Mouse (Mus musculus): ENCODE data around the gene Olfr1186. TPM values are rescaled to one million over a fixed set of nuclear protein-coding genes. Genes with fewer than 3 reads are reported as not detected.
"Not testable (repeated sequence)": the region's sequence is repeated elsewhere in the genome, so short reads cannot be mapped to it uniquely, and the experiment has no call there.

The Olfr1186 gene
- total RNA-seq (2021), result not detected
- long read RNA-seq, experiment 1, result 0 reads
- long read RNA-seq, experiment 2, result 0 reads

DNA sequence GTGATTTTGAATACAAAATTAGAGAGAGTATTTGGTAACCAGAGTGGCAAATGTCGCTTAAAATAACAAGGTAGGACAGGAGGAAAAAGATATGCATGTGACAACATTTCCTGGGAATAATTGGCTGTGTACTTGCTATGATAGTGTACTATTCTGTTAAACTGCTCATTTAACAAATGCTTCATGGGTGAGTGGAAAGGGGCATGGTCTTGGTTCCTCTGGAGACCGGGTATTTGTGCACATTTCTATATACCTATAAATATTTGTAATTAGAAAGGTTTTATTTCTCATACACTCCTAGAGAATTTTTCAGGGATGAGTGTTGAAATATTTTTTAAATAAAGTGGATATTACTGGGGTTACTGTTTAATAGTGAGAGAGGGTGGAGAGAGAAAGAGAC is at the start of gene Olfr1186:
Gene Olfr1186, plus strand, starts transcription at position 301 of the 400 bp plus-strand sequence.
- no peak for DNase-seq

- DNase-seq, result no peak
These were observed 35.1 kb upstream of the Olfr1186 start, which contains the start of gene Olfr1184 for GRCm38 (mm10) chr2:88483298-88483697. TSS of gene Olfr1184 (plus strand) at chr2:88483598.

- no peak for DNase-seq
These were observed 25.3 kb upstream of the Olfr1186 start, which contains the start of gene Olfr1185-ps1 for GRCm38 (mm10) chr2:88493020-88493419. TSS of gene Olfr1185-ps1 (plus strand) at chr2:88493320.

DNA sequence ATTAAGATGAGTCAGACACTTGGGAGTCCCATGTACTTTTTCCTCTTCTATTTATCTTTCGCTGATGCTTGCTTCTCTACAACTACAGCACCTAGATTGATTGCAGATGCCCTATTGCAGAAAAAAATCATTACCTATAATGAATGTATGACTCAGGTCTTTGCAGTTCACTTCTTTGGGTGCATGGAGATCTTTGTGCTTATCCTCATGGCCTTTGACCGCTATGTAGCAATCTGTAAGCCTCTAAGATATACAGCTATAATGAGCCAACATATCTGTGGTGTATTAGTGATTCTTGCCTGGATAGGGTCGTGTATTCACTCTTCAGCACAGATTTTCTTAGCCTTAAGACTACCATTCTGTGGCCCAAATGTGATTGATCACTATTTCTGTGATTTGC is 7.4 kb downstream of the Olfr1186 start:
- DNase-seq, result no peak

GRCm38 (mm10) chr2:88556635-88557034 is 38.3 kb downstream of the Olfr1186 start, which contains the start of gene Olfr1188:
TSS of gene Olfr1188 (plus strand) at chr2:88556935.
- DNase-seq, result no peak

DNA sequence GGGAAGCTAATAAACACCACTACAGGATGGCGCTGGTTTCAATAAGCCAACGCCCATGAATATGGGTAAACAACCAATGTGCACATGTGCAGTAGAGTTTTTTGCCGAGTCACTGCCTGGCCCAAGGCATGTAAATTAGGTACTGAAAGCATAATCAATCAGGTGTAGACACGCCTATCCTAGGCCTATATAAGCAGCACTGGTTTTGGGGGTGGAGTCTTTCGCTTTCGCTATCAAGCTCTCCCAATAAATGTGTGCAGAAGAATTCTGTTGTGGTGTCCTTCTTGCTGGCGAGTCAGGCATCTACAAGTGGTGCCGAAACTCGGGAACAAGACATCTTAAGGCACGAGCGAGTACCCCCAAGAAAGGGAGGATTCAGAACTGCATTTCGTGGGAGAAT is 54.3 kb downstream of the Olfr1186 start:
- DNase-seq, result not testable (repeated sequence)

Other genes starting within 250 kb of the Olfr1186 start
- not detected for gene Olfr1173, start 238.7 kb upstream of the Olfr1186 start, total RNA-seq (2021)
- not detected for gene Olfr1174-ps, start 203.4 kb upstream of the Olfr1186 start, total RNA-seq (2021)
- gene Olfr1175-ps, start 191.3 kb upstream of the Olfr1186 start, total RNA-seq (2021), result not detected
- gene Olfr1176, start 181.8 kb upstream of the Olfr1186 start, total RNA-seq (2021), result not detected
- gene Olfr1177-ps, start 172.1 kb upstream of the Olfr1186 start, total RNA-seq (2021), result not detected
- not detected for gene Olfr1178, start 131.5 kb upstream of the Olfr1186 start, total RNA-seq (2021)
- gene Olfr1179, start 112.1 kb upstream of the Olfr1186 start, total RNA-seq (2021), result not detected
- gene Olfr1180, start 99.4 kb upstream of the Olfr1186 start, total RNA-seq (2021), result not detected
- not detected for gene Olfr1181, start 92.4 kb upstream of the Olfr1186 start, total RNA-seq (2021)
- not detected for gene Gm13757, start 69.4 kb upstream of the Olfr1186 start, total RNA-seq (2021)
- not detected for gene Olfr1183, start 63.7 kb upstream of the Olfr1186 start, total RNA-seq (2021)
- not detected for gene Olfr1184, start 35.0 kb upstream of the Olfr1186 start, total RNA-seq (2021)
- not detected for gene Olfr1185-ps1, start 25.2 kb upstream of the Olfr1186 start, total RNA-seq (2021)
- gene Olfr1188, start 38.4 kb downstream of the Olfr1186 start, total RNA-seq (2021), result not detected
- gene Olfr1189, start 67.9 kb downstream of the Olfr1186 start, total RNA-seq (2021), result not detected
- not detected for gene Olfr1191-ps1, start 122.0 kb downstream of the Olfr1186 start, total RNA-seq (2021)
- not detected for gene Olfr1192-ps1, start 130.0 kb downstream of the Olfr1186 start, total RNA-seq (2021)
- gene Olfr1193, start 157.1 kb downstream of the Olfr1186 start, total RNA-seq (2021), result not detected
- not detected for gene Olfr1195, start 170.6 kb downstream of the Olfr1186 start, total RNA-seq (2021)
- not detected for gene Olfr1196, start 186.0 kb downstream of the Olfr1186 start, total RNA-seq (2021)
- not detected for gene Olfr1197, start 213.8 kb downstream of the Olfr1186 start, total RNA-seq (2021)
- gene Olfr1198, start 232.8 kb downstream of the Olfr1186 start, total RNA-seq (2021), result not detected
- gene Olfr1199, start 241.9 kb downstream of the Olfr1186 start, total RNA-seq (2021), result not detected

Data from gastrocnemius, postnatal 10 days (tissue).